Mouse (Mus musculus): ENCODE measurements at regions not wholly inside any gene's neighbourhood (a gene's known extent, or its start where the extent isn't known, plus 50 kb on each side); places are given as distances from the start of the nearest gene placed in this dataset.

GRCm38 (mm10) chr16:93493337-93494002 lies 110.4 kb downstream of the Setd4 start:
- TF ChIP-seq CTCF (IDR thresholded peaks at IDR 0.05; ENCODE audit: borderline replicate concordance, extremely low read depth, insufficient read depth, insufficient read length) (no peak), POLR2A (IDR thresholded peaks at IDR 0.05; ENCODE audit: borderline replicate concordance, extremely low read depth, insufficient read depth, insufficient read length, poor library complexity, severe bottlenecking) (no peak)

Data from brain, embryonic 14.5 days (tissue).